Mouse (Mus musculus) stomach, postnatal 0 days (tissue): ENCODE measurements around the gene Plekha1.

ENCODE experiments used
- CTCF ChIP-seq: IDR thresholded peaks from 2 replicates; pipeline ENCODE4 v1.5.1; 2016; ENCODE audit warnings: antibody characterized with exemption, low read depth, mild to moderate bottlenecking, moderate library complexity
- EP300 ChIP-seq: optimal IDR thresholded peaks from 2 replicates; pipeline ENCODE3; 2016; ENCODE audit warnings: antibody characterized with exemption

GRCm38 (mm10) chr7:130934654-130935053, 69.1 kb downstream of the Plekha1 start:
- TF ChIP-seq EP300 (no peak), CTCF (no peak)
